Mouse (Mus musculus): ENCODE measurements around the gene Pde4b. TPM values are rescaled to one million over a fixed set of nuclear protein-coding genes. Genes with fewer than 3 reads are reported as not detected.

The Pde4b gene
- polyA plus RNA-seq, 1 experiment: 21.1 TPM

GRCm38 (mm10) chr4:102368105-102368735 is 280.9 kb downstream of the Pde4b start:
- 93% methylated on average over 9 of the region's 9 CpGs for WGBS
- no peak for DNase-seq
- Histone ChIP-seq H3K27me3 (ENCODE audit: control insufficient read depth, insufficient read depth, low read length) (no peaks in the 10 kb centered on the region), H3K4me3 (ENCODE audit: control insufficient read depth, insufficient read depth, low read length) (no peak overlapping the region), H3K36me3 (ENCODE audit: control insufficient read depth, insufficient read depth, low read length) (no peaks in the 10 kb centered on the region), H3K27ac (ENCODE audit: control insufficient read depth, insufficient read depth, low read length) (no peak overlapping the region), H3K4me1 (replicated peaks; ENCODE audit: control insufficient read depth, insufficient read depth, low read length) (no peaks in the 10 kb centered on the region)
- TF ChIP-seq POLR2A (IDR thresholded peaks at IDR 0.05; ENCODE audit: control insufficient read depth, extremely low read depth, insufficient read depth, low read length, poor library complexity) (no peak), CTCF (IDR thresholded peaks at IDR 0.05; ENCODE audit: borderline replicate concordance, control insufficient read depth, extremely low read depth, insufficient read depth, low read length, poor library complexity) (no peak)

DNA sequence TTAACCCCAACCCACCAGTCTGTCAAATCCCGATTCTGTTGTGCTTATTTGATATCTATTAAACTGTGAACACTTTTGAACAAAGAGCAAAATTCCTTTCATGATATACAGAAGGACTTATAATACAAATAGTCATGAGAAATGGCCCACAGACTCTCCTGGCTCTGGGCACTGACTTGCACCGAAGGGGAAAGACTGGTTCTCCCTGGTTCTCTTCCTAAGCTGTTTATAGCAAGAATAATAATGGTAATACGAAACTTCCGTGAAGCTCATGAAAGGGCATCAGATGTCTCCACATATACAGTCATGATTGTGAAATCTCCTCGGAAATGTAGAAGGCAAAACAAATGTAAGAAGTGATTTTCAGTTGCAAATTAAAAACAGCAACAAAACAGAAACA is 287.3 kb downstream of the Pde4b start:
- Histone ChIP-seq H3K36me3 (ENCODE audit: control insufficient read depth, insufficient read depth, low read length) (no peaks in the 10 kb centered on the region), H3K27me3 (ENCODE audit: control insufficient read depth, insufficient read depth, low read length) (no peaks in the 10 kb centered on the region), H3K4me3 (ENCODE audit: control insufficient read depth, insufficient read depth, low read length) (no peak overlapping the region), H3K4me1 (replicated peaks; ENCODE audit: control insufficient read depth, insufficient read depth, low read length) (no peaks in the 10 kb centered on the region), H3K27ac (ENCODE audit: control insufficient read depth, insufficient read depth, low read length) (no peak overlapping the region)
- WGBS: 84% methylated on average over 5 of the region's 5 CpGs
- TF ChIP-seq POLR2A (IDR thresholded peaks at IDR 0.05; ENCODE audit: control insufficient read depth, extremely low read depth, insufficient read depth, low read length, poor library complexity) (no peak), CTCF (IDR thresholded peaks at IDR 0.05; ENCODE audit: borderline replicate concordance, control insufficient read depth, extremely low read depth, insufficient read depth, low read length, poor library complexity) (no peak)
- DNase-seq: no peak

- no peak overlapping the region for H3K27ac ChIP-seq (ENCODE audit: control insufficient read depth, insufficient read depth, low read length)
- TF ChIP-seq POLR2A (IDR thresholded peaks at IDR 0.05; ENCODE audit: control insufficient read depth, extremely low read depth, insufficient read depth, low read length, poor library complexity): no peak
- TF ChIP-seq CTCF (IDR thresholded peaks at IDR 0.05; ENCODE audit: borderline replicate concordance, control insufficient read depth, extremely low read depth, insufficient read depth, low read length, poor library complexity): no peak
- 78% methylated on average over 1 of the region's 1 CpGs for WGBS
Measured at GRCm38 (mm10) chr4:102382763-102383505, 295.6 kb downstream of the Pde4b start.

GRCm38 (mm10) chr4:102393605-102394004 is 306.3 kb downstream of the Pde4b start:
- WGBS: 82% methylated on average over 2 of the region's 2 CpGs
- no peak for DNase-seq
- no peak overlapping the region for H3K27ac ChIP-seq (ENCODE audit: control insufficient read depth, insufficient read depth, low read length)
- H3K27me3 ChIP-seq (ENCODE audit: control insufficient read depth, insufficient read depth, low read length): no peaks in the 10 kb centered on the region
- H3K4me1 ChIP-seq (replicated peaks; ENCODE audit: control insufficient read depth, insufficient read depth, low read length): no peaks in the 10 kb centered on the region
- no peak for TF ChIP-seq POLR2A (IDR thresholded peaks at IDR 0.05; ENCODE audit: control insufficient read depth, extremely low read depth, insufficient read depth, low read length, poor library complexity)
- no peak for TF ChIP-seq CTCF (IDR thresholded peaks at IDR 0.05; ENCODE audit: borderline replicate concordance, control insufficient read depth, extremely low read depth, insufficient read depth, low read length, poor library complexity)
- no peaks in the 10 kb centered on the region for H3K36me3 ChIP-seq (ENCODE audit: control insufficient read depth, insufficient read depth, low read length)
- no peak overlapping the region for H3K4me3 ChIP-seq (ENCODE audit: control insufficient read depth, insufficient read depth, low read length)

More at GRCm38 (mm10) chr4:102382763-102383505, 295.6 kb downstream of the Pde4b start:
- Histone ChIP-seq H3K36me3 (ENCODE audit: control insufficient read depth, insufficient read depth, low read length) (no peaks in the 10 kb centered on the region), H3K4me1 (replicated peaks; ENCODE audit: control insufficient read depth, insufficient read depth, low read length) (no peaks in the 10 kb centered on the region), H3K27me3 (ENCODE audit: control insufficient read depth, insufficient read depth, low read length) (no peaks in the 10 kb centered on the region), H3K4me3 (ENCODE audit: control insufficient read depth, insufficient read depth, low read length) (no peak overlapping the region)
- no peak for DNase-seq

GRCm38 (mm10) chr4:102397334-102397733 is 310.0 kb downstream of the Pde4b start:
- no peaks in the 10 kb centered on the region for H3K36me3 ChIP-seq (ENCODE audit: control insufficient read depth, insufficient read depth, low read length)
- H3K4me1 ChIP-seq (replicated peaks; ENCODE audit: control insufficient read depth, insufficient read depth, low read length): no peaks in the 10 kb centered on the region
- 96% methylated on average over 4 of the region's 4 CpGs for WGBS
- H3K4me3 ChIP-seq (ENCODE audit: control insufficient read depth, insufficient read depth, low read length): no peak overlapping the region
- H3K27me3 ChIP-seq (ENCODE audit: control insufficient read depth, insufficient read depth, low read length): no peaks in the 10 kb centered on the region
- TF ChIP-seq POLR2A (IDR thresholded peaks at IDR 0.05; ENCODE audit: control insufficient read depth, extremely low read depth, insufficient read depth, low read length, poor library complexity): no peak
- no peak for TF ChIP-seq CTCF (IDR thresholded peaks at IDR 0.05; ENCODE audit: borderline replicate concordance, control insufficient read depth, extremely low read depth, insufficient read depth, low read length, poor library complexity)
- no peak for DNase-seq
- no peak overlapping the region for H3K27ac ChIP-seq (ENCODE audit: control insufficient read depth, insufficient read depth, low read length)

DNA sequence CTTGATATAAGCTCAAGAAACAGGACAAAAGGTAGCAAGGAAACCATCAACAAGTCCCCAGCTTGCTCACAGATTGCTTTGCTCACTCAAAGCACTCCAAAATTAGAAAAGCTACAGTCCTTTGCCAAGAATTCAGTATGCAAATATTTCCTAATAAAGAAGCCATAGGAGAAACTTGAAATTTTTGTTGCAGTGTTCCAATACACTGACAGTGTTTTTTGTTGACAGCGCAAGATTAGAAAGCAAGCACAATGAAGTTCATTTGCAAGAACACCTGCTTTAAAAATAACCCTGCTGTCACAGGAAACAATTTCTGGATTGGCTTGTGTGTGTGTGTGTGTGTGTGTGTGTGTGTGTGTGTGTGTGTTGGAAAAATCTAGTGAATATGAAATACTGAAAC is 311.2 kb downstream of the Pde4b start:
- TF ChIP-seq CTCF (IDR thresholded peaks at IDR 0.05; ENCODE audit: borderline replicate concordance, control insufficient read depth, extremely low read depth, insufficient read depth, low read length, poor library complexity) (no peak), POLR2A (IDR thresholded peaks at IDR 0.05; ENCODE audit: control insufficient read depth, extremely low read depth, insufficient read depth, low read length, poor library complexity) (no peak)
- no peaks in the 10 kb centered on the region for H3K36me3 ChIP-seq (ENCODE audit: control insufficient read depth, insufficient read depth, low read length)
- DNase-seq: no peak
- no peak overlapping the region for H3K27ac ChIP-seq (ENCODE audit: control insufficient read depth, insufficient read depth, low read length)
- no peaks in the 10 kb centered on the region for H3K27me3 ChIP-seq (ENCODE audit: control insufficient read depth, insufficient read depth, low read length)
- 94% methylated on average over 1 of the region's 1 CpGs for WGBS
- H3K4me1 ChIP-seq (replicated peaks; ENCODE audit: control insufficient read depth, insufficient read depth, low read length): no peaks in the 10 kb centered on the region
- H3K4me3 ChIP-seq (ENCODE audit: control insufficient read depth, insufficient read depth, low read length): no peak overlapping the region

Measured in thymus, adult 2 months (tissue).